Mouse (Mus musculus) CH12.LX (cell line): ENCODE results near the gene Ms4a8a.

Source experiments
- BHLHE40 ChIP-seq: IDR thresholded peaks from 2 replicates; pipeline ENCODE4 v1.6.1; 2011; ENCODE audit warnings: mild to moderate bottlenecking, low read depth, low read length, improper control_type of control experiment
- CHD1 ChIP-seq: IDR thresholded peaks from 2 replicates; pipeline ENCODE4 v1.6.1; 2012; ENCODE audit warnings: low read depth, low read length, improper control_type of control experiment, inconsistent platforms
- CTCF ChIP-seq, 2 experiments: IDR thresholded peaks in 1 of 2; conservative IDR thresholded peaks in 1 of 2; 2 replicates each; pipeline ENCODE4 v1.5.1; 2011 to 2012; ENCODE audit warnings: low read depth in 2 of 2, low read length in 2 of 2, improper control_type of control experiment in 1 of 2, inconsistent platforms in 1 of 2, mild to moderate bottlenecking in 1 of 2, moderate library complexity in 1 of 2
- ELF1 ChIP-seq: IDR thresholded peaks from 2 replicates; pipeline ENCODE4 v1.6.1; 2014; ENCODE audit warnings: low read depth, mild to moderate bottlenecking, inconsistent platforms, low read length, improper control_type of control experiment
- EP300 ChIP-seq: IDR thresholded peaks from 2 replicates; pipeline ENCODE4 v1.6.1; 2011; ENCODE audit warnings: low read length, improper control_type of control experiment
- KAT2A ChIP-seq: IDR thresholded peaks from 2 replicates; pipeline ENCODE4 v1.6.1; 2012; ENCODE audit warnings: low read length, improper control_type of control experiment, inconsistent platforms; ENCODE audit not compliant: insufficient replicate concordance
- MXI1 ChIP-seq: IDR thresholded peaks from 2 replicates; pipeline ENCODE4 v1.6.1; 2011; ENCODE audit warnings: mild to moderate bottlenecking, low read depth, low read length, improper control_type of control experiment
- MYC ChIP-seq: IDR thresholded peaks from 2 replicates; pipeline ENCODE4 v1.6.1; 2011; ENCODE audit warnings: low read depth, mild to moderate bottlenecking, improper control_type of control experiment, low read length
- NELFE ChIP-seq: IDR thresholded peaks from 2 replicates; pipeline ENCODE4 v1.6.1; 2011; ENCODE audit warnings: low read depth, low read length, improper control_type of control experiment
- POLR2A ChIP-seq: IDR thresholded peaks from 2 replicates; pipeline ENCODE4 v1.6.1; 2011; ENCODE audit warnings: low read depth, mild to moderate bottlenecking, improper control_type of control experiment, low read length
- RAD21 ChIP-seq: IDR thresholded peaks from 2 replicates; pipeline ENCODE4 v1.6.1; 2011; ENCODE audit warnings: low read depth, mild to moderate bottlenecking, low read length, improper control_type of control experiment, moderate library complexity
- TBP ChIP-seq: conservative IDR thresholded peaks from 2 replicates; pipeline ENCODE4 v1.6.1; 2011; ENCODE audit warnings: low read depth, low read length, improper control_type of control experiment
- USF1 ChIP-seq: IDR thresholded peaks from 2 replicates; pipeline ENCODE4 v1.6.1; 2014; ENCODE audit warnings: low read depth, mild to moderate bottlenecking, inconsistent platforms, low read length, improper control_type of control experiment
- ZMIZ1 ChIP-seq: IDR thresholded peaks from 2 replicates; pipeline ENCODE4 v1.6.1; 2012; ENCODE audit warnings: low read depth, mild to moderate bottlenecking, inconsistent platforms, low read length, improper control_type of control experiment

DNA sequence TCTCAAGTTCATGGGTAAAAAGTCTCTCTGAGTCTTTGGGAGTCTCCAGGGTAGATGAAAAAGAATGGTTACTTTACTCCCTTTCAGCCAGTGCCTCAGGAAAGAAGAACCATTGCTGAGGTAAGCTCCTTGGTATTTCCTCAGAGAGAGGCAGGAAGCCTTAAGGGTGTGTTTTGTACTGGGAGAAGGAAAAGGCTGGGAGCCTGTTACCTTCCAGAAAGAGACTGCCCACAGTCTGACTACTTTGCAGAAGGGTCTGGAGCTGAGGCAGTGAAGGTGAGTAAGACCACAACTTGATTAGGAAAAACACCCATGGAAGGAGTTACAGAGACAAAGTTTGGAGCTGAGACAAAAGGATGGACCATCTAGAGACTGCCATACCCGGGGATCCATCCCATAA lies 32.4 kb downstream of the Ms4a8a start:
- no peak for TF ChIP-seq KAT2A
- no peak for TF ChIP-seq CHD1
- no peak for TF ChIP-seq CTCF (conservative IDR thresholded peaks at IDR 0.05 in 1 of 2, IDR thresholded peaks at IDR 0.05 in 1 of 2; ENCODE audit: low read depth in 2 of 2, low read length in 2 of 2)
- TF ChIP-seq POLR2A = no peak
- no peak for TF ChIP-seq TBP
- TF ChIP-seq NELFE = no peak
- no peak for TF ChIP-seq RAD21
- no peak for TF ChIP-seq EP300
- no peak for TF ChIP-seq ZMIZ1
- no peak for TF ChIP-seq MYC
- no peak for TF ChIP-seq MXI1
- TF ChIP-seq BHLHE40 = no peak
- TF ChIP-seq USF1 = no peak
- no peak for TF ChIP-seq ELF1
